Mouse (Mus musculus) olfactory bulb, adult 2 months (tissue): ENCODE measurements at regions not wholly inside any gene's neighbourhood (a gene's known extent, or its start where the extent isn't known, plus 50 kb on each side); places are given as distances from the start of the nearest gene placed in this dataset.

Experiments used
- CTCF ChIP-seq: fragments of 200-500 bp; IDR thresholded peaks from 2 replicates; pipeline ENCODE4 v1.5.1; 2012; ENCODE audit warnings: low read depth, mild to moderate bottlenecking, low read length, moderate library complexity; ENCODE audit not compliant: insufficient read depth
- POLR2A ChIP-seq: fragments of 200-500 bp; IDR thresholded peaks from 2 replicates; pipeline ENCODE4 v1.6.1; 2012; ENCODE audit warnings: mild to moderate bottlenecking, low read depth, low read length, moderate library complexity; ENCODE audit not compliant: insufficient read depth

- TF ChIP-seq POLR2A (no peak), CTCF (no peak)
Measured at GRCm38 (mm10) chr10:109500861-109501260, 490.1 kb upstream of the Syt1 start.
